Mouse (Mus musculus) monocyte, adult 2 months (primary cell): ENCODE data around the gene Nkapd1.

Source experiments
- DNase-seq, 2 experiments: peaks; one replicate each; pipeline ENCODE4 v3.0.0; 2022; ENCODE audit warnings: low spot score in 2 of 2, low read depth in 1 of 2

Gene Nkapd1

DNA sequence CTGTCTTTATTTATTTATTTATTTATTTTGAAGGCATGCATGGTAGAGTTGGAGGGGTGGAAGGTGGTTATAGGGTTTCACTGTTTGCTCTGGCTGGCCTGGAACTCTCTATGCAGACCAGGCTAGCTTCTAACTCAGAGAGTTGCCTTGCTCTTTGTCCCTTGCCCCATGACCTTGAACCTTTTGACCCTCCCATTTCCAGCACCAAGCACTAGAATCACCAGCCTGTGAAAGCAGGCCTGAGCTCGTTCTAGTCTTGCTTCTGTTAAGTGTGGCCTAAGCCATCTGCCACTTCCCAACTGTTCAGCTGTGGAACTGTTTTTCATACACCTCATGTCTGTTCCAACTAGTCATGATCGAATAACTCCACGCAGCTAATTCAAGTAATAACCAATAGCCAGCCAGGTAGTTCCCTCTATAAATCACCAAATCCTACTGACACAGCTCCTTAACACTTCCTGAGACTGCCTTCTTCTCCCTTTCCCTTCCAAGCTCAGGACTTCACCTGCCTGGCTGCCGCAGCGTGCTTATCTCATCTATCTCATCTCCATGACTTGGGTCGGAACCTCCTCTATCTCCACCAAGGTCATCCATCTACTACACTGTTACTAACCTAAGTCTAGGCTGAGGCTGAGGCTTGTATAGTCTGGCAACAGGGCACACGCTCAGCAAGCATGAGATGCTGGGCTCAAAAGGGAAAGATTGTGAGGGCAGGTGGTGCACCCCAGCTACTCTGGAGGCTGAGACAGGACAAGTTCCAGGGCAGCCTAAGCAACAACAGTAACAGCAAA lies 15.0 kb downstream of the Nkapd1 start:
- no peak for DNase-seq

DNA sequence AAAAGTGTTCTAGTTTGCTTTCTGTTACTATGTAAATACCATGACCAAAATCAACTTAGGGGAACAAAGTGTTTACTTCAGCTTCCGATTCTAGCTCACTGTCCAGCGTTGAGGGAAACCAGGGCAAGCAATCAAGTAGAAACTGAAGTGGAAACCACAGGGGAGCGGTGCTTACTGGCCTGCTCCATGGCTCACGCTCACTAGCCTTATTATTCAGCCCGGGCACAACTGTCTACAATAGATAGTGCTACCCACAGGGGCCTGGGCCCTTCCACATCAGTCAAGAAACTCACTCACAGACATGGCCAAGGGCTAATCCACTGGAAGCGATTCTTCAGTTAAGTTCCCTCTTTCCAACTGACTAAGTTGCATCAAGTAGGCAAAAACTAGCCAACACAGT lies 15.7 kb downstream of the Nkapd1 start:
- DNase-seq: no peak

DNA sequence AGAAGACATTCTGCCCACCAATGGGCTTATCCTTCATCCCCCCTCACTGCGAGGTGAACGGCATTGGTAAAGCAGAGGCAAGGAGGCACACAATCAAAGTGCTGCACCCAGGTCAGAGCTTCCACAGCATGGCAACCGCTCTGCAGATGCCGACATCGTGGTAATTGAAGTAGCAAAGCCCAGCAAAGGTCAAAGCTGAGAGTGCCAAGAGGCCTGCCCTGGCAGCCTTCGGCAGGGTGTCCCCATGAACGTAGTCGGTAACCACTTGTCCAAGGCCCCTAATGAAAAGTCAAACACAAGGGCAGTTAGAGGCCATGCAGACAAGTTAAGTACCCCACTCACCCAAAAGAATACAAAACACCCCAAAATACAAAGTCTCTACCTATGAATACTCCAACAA lies 20.3 kb downstream of the Nkapd1 start:
- DNase-seq: no peak

DNA sequence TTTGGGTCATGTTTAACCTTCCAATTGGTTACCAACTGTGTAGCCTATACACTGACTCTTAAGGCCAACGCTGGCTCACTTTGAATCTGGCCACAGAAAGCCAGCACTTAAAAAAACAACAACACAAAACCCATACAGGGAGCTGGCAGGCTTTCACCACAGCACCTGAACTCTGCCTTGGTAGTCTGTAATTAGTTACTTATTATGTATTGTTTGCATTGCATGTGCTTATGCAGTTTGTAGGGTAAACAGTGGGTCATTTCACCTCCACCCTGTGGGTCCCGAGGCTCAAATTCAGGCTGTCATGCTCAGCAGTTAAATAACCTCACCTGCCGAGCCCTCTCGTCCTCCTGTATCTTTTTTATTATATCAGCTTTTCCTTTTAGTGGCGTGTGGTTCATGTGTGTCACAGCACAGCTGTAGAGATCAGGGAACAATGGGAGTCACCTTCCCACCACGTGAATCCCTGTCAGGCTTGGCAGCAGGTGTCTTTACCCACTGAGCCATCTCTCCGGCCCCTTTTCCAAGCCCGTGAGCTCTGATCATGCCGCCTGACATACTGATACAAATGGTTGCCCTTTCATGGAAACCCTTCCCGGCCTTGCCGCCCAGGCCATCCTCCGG lies 22.4 kb downstream of the Nkapd1 start:
- no peak for DNase-seq

DNA sequence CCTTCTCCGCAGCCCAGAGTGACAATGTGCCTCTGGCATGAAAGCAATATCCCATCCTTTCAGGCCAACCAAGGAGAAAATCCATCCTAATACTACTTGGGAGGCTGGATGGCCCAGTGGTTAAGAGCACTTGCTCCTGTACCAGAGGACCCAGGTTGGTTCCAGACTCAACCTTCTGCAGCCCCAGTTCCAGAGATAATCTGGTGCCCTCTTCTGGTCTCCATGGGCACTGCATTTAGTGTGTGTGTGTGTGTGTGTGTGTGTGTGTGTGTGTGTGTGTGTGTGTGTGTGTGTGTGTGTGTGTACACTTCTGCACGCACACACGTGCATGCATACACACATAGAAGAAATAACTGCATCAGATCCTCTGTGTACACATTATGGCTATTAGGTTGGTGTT lies 23.7 kb downstream of the Nkapd1 start:
- DNase-seq: peak in 1 of 2 experiments; percentile 36

DNA sequence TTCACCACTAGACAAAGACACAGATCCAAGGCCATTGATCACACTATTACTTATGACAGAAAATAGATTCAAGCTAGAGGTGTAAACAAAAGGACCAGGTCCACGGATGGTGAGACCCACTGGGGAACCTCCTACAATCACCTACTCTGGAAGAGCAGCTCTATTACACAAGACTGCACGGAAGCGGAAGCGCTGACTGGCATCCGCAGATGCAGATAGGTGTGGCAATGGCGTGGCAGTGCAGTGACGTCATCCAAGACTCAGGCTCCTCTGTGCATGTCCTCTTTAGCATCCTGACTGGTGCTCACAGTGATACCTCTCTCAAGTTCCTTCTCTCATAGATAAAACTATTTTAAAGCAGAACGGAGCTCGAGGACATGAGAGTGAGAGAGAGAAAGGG lies 24.3 kb downstream of the Nkapd1 start:
- DNase-seq: peak; percentile 37 to 48

DNA sequence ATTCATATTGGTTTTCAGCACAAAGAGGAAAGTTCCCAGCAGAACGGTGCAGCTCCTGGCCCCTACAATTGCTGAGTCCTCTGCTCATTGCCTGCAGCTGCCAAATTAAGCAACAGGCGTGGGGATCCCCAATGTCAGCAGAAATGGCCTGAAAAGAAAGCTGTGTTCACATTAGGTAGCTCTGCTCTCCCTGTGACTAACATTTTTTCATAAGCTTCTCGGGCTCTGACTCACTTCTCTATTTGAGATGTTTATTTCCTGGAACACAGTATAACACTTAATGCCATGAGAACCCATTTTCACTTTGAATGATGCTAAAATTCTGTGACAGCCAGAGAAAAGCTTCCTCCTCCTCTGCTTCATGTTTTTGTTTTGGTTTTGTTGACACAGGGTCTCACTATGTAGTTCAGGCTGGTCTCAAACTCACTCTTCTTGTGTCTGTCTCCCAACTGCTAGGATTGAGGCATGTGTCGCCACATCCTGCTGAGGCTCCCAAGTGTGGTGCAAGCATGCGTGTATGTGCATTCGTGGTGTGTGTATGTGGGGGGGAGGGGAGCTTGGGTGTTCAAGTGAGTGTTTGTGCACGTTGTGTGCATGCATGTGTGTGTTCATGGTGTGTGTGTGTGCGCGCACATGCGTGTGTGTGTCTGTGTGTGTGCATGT lies 26.3 kb downstream of the Nkapd1 start:
- DNase-seq: peak; percentile 50 to 54

DNA sequence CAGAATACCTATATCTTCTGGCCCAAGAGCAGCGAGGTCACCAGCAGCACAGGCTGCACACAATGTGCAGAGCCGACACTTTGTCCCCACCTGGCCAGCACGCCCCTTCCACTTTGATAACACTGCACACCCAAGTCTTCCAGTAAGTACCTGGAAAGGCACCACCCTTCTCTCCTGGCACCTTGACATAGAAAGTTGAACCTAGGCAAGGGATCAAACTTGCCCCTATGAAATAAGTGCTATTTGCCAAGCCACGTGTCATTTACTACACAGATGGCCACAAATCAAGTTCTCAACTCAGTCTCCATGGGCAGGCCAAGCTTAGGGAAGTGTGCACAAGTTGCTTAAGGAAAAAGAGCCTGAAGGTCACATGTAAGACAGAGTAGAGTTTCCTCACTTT lies 30.3 kb downstream of the Nkapd1 start:
- DNase-seq: no peak

DNA sequence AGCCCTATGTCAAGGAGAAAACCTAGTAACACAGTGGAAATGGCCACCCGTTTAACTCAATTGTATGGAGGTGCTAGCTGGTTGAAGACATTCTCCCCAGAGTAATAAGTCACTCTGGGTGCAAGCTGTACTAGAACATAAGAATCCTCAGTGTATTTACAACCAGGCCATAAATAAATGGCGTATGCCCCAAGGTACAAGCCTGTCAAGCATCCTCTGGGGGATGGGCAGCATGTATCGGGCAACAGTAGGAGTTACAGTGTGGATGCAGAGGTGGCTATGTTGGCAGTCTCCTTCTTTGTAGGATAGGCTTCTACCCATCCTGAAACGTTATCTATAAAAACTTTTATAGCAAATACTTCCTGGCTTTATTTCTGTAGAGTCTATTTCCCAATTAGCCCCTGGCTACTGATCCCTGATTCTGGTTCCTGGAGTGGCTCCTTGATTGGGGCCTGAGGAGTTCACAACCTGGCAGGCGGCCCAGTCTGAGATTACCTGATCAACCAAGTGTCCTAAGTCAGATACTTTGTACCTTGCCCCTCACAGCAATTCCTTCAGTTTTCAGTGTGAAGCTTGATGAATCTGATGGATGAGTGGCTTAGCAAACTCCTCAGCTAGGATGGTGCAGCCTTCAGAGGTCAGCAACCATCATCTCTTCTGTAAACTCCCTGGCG lies 32.0 kb downstream of the Nkapd1 start:
- no peak for DNase-seq

DNA sequence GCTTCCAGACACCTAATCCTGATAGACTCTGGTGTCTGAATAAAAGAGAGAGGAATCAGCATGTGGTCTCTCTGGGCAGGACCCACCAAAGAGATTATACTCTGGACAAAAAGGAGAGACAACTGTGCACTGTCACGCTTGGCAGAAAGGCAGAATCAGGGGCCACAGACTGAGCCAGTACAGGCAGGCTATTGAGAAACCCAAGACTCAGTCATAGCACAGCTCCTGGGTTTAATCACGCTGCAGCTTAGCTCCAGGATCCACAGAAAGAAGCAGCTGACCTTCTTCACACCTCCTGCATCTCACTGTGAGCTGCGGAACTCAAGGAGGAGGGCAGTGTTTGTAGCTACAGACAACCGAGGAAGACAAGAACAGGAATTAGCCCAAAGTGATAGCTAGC lies 36.9 kb downstream of the Nkapd1 start:
- no peak for DNase-seq

DNA sequence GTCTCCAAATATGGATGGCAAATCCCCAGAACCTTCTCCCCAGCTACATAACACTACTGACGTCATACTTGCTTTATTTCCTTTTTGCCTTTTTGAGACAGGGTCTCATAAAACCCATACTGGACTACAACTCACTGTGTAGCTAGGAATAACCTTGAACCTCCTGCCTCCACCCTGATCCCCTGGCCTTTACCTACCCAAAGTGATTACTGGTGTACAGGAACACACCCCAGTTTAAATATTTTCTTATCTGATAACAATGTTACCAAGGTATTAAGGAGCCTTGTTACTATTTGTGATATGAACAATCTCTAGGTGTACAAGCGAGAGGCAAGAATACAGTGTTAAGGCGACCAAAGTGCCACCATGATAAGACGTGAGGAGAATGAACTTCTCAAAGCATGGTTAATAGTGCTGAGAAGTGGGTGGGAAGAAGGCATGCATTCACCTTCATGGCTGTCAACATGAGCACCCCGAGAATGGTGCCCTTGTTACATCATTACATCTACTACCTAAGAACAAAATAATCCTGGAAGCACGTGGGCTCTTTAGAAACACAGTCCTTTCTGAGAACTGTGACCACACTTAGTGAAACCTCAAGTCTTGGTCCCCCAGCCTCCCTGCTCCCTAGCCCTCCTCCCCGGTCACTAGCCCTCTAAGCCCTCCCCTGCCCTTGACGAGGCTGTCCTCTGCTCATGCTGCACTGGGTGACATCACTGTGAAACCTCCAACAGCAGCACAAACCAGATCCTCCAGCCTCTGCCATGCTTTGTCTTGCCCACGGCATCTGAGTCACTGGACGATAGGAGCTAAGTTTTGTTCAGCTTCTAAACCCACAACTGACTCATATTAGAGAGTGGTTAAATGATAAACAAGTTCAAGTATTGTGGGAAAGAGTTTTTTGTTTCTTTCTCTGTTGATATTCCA lies 47.4 kb downstream of the Nkapd1 start:
- DNase-seq: no peak

DNA sequence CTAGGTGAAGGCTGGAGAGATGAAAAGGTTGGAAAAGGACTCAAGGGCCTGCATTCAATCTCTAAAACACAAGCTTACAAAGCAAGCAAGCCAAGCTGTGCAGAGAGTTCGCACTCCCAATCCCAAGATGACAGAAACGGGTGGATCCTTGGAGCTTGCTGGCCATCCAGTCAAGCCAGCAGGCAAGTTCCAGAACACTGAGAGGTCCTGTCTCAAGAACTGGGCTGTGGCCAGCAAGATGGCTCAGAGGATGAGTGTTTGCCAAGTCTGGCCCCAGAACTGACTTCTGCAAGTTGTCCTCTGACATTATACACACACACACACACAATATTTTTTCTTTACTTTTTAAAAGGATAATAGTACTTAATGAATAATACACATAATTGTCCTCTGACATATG lies 49.4 kb downstream of the Nkapd1 start:
- no peak for DNase-seq

DNA sequence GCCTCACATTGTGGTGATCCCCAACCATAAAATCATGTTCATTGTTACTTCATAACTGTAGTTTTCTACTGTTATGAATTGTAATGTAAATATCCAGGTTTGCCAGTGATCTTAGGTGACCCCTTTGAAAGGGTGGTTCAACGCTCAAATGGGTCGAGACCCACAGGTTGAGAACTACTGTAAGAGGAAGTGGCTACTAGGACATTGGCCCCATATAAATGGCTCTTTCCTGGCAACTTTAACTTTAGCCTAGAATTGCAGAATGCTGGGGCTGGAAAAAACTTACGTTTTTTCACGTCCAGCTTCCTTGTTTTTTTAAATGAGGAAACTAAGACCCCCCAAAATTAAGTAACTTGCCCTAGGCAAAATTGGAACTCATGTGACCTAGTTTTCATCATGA lies 49.9 kb downstream of the Nkapd1 start:
- DNase-seq: no peak

DNA sequence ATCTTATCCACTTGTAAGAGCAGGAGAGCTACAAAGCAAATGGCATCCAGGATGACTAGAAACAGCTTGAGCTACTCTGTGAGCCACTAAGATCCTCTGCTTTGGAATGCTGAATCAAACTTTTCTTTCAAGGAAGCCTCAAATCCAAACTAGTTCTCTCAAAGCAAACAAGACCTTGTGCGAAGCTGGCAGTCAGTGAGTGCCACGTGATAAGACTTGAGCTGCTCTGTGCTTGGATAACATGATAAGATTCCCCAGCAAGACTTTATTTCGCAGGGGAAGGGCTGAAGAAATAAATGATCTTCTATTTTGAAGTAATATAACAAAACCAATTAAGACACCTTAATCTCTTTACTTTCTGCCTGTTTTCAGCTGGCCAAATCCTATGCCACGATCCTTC lies 51.3 kb downstream of the Nkapd1 start:
- no peak for DNase-seq

DNA sequence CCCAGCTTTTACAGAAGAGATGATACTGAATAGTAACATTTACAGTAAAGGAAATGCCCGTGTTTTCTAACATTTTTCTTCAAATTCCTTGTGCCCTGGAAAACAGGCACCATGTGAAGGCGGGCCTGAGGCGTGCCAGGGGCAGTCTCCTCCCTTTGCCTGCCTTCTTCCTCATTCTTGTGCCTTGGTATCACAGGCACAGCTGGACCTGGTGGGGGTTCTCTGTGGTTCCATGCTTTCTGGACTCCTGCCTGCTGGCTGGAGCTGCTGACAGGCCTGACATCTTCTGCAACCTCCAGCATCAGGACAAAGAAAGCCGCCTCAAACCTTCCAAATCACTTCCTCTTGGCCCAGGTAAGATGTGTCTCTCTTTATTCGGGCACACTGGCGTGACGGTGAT lies 52.1 kb downstream of the Nkapd1 start:
- no peak for DNase-seq

DNA sequence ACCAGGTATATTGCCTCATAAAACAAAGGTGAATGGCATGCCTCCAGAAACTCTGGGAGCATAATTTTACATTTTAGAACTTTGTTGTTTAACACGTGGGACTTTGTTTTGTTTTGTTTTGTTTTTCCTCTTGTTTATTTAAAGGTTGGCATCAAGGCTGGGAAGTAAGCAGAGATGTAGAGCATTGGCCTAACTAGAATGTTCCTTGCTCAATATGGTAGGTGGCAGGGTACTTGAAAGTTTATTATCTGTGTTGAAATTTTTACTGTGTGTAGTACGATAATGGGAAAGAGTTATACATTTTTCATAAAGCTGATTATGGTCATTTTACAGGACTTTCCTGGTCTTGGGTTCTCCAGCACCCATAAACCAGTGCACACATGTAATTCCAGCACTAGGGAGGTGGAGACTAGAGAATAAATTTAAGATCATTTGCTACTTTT lies 55.3 kb downstream of the Nkapd1 start:
- no peak for DNase-seq

DNA sequence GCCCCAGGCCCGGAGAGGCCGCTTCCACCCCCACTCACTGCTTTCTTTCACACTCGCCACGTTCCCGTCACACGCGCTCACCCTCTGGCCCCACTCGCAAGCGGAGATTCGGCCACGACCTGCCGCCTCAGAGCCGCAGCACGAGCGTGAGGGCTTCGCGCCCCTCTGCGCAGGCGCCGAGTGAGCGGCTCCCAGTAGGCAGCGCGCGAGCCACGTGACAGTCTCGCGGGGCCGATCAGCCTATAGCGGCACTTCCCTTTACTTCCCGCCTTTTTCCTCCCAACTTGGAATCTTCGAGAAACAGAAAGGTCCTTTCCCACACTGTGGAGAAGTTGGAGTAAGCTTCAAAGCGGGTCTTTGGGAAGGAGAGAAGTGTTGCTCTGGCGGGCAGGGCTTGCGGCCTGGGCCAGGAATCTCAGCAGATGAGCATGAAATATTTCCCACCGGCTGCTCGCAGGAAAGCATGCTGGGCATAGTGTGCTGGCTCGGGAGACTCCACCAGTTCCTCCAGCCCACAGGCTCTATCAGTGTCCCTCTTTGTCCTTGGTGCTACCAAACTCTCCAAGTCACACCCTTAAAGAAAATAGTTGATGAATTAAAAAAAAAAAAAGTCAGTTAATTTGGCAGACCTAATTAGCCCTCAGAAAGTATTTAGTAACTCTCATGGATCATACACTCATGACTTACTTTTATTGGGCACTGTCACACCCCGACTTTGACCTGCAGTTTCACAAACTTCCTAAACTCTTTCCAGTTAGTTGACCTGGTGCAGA lies 55.9 kb downstream of the Nkapd1 start, which contains the start of gene Tex12:
Gene Tex12 (minus strand): TSS at position 181 of the 773 bp plus-strand sequence.
- DNase-seq: no peak
